Mouse (Mus musculus): Measurements from ENCODE around the gene Igdcc3. TPM values are rescaled to one million over a fixed set of nuclear protein-coding genes. Genes with fewer than 3 reads are reported as not detected.
"Not testable (repeated sequence)": the region's sequence is repeated elsewhere in the genome, so short reads cannot be mapped to it uniquely, and the experiment has no call there.

Igdcc3 gene
- polyA plus RNA-seq, 1 experiment from 2014 or later: 2.0 TPM

GRCm38 (mm10) chr9:65211598-65211997 is 70.6 kb downstream of the Igdcc3 start:
- H3K36me3 ChIP-seq: no peaks in the 10 kb centered on the region
- no peak overlapping the region for H3K4me3 ChIP-seq
- H3K4me1 ChIP-seq: peaks cover 18% of the 10 kb centered on the region
- H3K9ac ChIP-seq: no peak overlapping the region
- H3K27me3 ChIP-seq: no peaks in the 10 kb centered on the region
- WGBS: 37% methylated on average over 1 of the region's 1 CpGs
- H3K27ac ChIP-seq: no peak overlapping the region
- no peak overlapping the region for H3K4me2 ChIP-seq
- ATAC-seq (ENCODE audit: borderline replicate concordance, extremely low read depth, low FRiP score, low TSS enrichment): no peak
- no peaks in the 10 kb centered on the region for H3K9me3 ChIP-seq

DNA sequence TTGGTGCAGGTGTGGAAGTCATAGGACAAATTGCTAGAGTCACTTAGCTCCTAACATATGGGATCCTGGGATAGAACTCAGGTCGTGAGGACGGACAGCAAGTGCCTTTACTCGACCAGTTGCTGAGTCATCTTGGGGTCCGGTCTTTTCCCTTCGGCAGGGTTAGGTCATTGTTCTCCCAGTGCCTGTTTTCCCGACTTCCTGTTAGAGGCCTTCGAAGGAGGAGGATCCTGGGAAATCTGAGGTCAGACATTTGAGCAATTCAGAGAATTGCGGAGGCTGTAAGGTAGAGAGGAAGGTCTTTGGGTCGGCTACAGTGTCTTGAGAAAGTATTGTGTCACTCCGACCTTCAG is 73.4 kb downstream of the Igdcc3 start:
- H3K36me3 ChIP-seq: no peaks in the 10 kb centered on the region
- H3K9ac ChIP-seq: peak overlapping the region; percentile 61
- peak; percentile 4 for ATAC-seq (ENCODE audit: borderline replicate concordance, extremely low read depth, low FRiP score, low TSS enrichment)
- no peaks in the 10 kb centered on the region for H3K9me3 ChIP-seq
- no peaks in the 10 kb centered on the region for H3K27me3 ChIP-seq
- WGBS: 19% methylated on average over 10 of the region's 10 CpGs
- peaks cover 28% of the 10 kb centered on the region for H3K4me1 ChIP-seq
- peak overlapping the region; percentile 70 for H3K4me3 ChIP-seq
- peak overlapping the region; percentile 87 for H3K4me2 ChIP-seq
- H3K27ac ChIP-seq: peak overlapping the region; percentile 87

GRCm38 (mm10) chr9:65214778-65215493 is 73.9 kb downstream of the Igdcc3 start:
- Histone ChIP-seq H3K4me2 (peak overlapping the region; percentile 87), H3K4me1 (peaks cover 28% of the 10 kb centered on the region), H3K4me3 (peak overlapping the region; percentile 70), H3K36me3 (no peaks in the 10 kb centered on the region), H3K27me3 (no peaks in the 10 kb centered on the region), H3K27ac (peak overlapping the region; percentile 87), H3K9me3 (no peaks in the 10 kb centered on the region), H3K9ac (peak overlapping the region; percentile 61)
- WGBS: under 1% methylated on average over 56 of the region's 59 CpGs
- ATAC-seq (ENCODE audit: borderline replicate concordance, extremely low read depth, low FRiP score, low TSS enrichment): peak; percentile 95

- Histone ChIP-seq H3K9ac (peak overlapping the region; percentile 61), H3K9me3 (no peaks in the 10 kb centered on the region), H3K27me3 (no peaks in the 10 kb centered on the region), H3K4me3 (peak overlapping the region; percentile 70), H3K4me1 (peaks cover 28% of the 10 kb centered on the region), H3K36me3 (no peaks in the 10 kb centered on the region), H3K4me2 (peak overlapping the region; percentile 87), H3K27ac (peak overlapping the region; percentile 87)
- WGBS: 3% methylated on average over 31 of the region's 31 CpGs
- ATAC-seq (ENCODE audit: borderline replicate concordance, extremely low read depth, low FRiP score, low TSS enrichment): peak; percentile 52; the same call in 1 of the 2 replicates
These were observed 74.6 kb downstream of the Igdcc3 start for GRCm38 (mm10) chr9:65215494-65216126.

DNA sequence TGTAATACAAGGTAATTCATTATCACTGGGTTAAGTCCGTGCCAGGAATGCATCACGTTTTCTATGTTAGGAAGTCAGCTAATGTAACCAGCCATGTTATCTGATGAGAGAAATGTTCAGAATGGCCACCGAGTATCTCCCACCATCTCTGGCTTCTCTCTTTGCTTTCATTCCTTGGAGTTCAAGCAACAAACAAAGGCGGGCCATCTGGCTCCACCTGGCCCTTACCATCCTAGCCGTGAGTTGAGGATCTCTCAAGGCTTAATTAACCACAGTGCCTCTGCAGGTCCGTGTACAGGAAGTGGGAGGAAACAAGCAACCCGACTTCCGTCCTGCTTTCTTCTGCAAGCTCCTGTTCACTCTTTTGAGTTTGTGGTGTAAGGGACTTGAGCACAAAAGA is 76.0 kb downstream of the Igdcc3 start:
- Histone ChIP-seq H3K36me3 (no peaks in the 10 kb centered on the region), H3K4me2 (no peak overlapping the region)

GRCm38 (mm10) chr9:65217661-65218060 is 76.7 kb downstream of the Igdcc3 start:
- 56% methylated on average over 6 of the region's 6 CpGs for WGBS
- Histone ChIP-seq H3K4me3 (no peak overlapping the region), H3K27me3 (no peaks in the 10 kb centered on the region), H3K36me3 (no peaks in the 10 kb centered on the region), H3K9ac (no peak overlapping the region), H3K27ac (no peak overlapping the region), H3K9me3 (no peaks in the 10 kb centered on the region), H3K4me2 (no peak overlapping the region), H3K4me1 (peaks cover 28% of the 10 kb centered on the region)
- no peak for ATAC-seq (ENCODE audit: borderline replicate concordance, extremely low read depth, low FRiP score, low TSS enrichment)

More for the DNA sequence above, 76.0 kb downstream of the Igdcc3 start:
- H3K27me3 ChIP-seq: no peaks in the 10 kb centered on the region
- 46% methylated on average over 8 of the region's 8 CpGs for WGBS
- H3K27ac ChIP-seq: no peak overlapping the region
- no peak overlapping the region for H3K9ac ChIP-seq
- no peak overlapping the region for H3K4me3 ChIP-seq
- H3K9me3 ChIP-seq: no peaks in the 10 kb centered on the region
- peaks cover 28% of the 10 kb centered on the region for H3K4me1 ChIP-seq
- no peak for ATAC-seq (ENCODE audit: borderline replicate concordance, extremely low read depth, low FRiP score, low TSS enrichment)

DNA sequence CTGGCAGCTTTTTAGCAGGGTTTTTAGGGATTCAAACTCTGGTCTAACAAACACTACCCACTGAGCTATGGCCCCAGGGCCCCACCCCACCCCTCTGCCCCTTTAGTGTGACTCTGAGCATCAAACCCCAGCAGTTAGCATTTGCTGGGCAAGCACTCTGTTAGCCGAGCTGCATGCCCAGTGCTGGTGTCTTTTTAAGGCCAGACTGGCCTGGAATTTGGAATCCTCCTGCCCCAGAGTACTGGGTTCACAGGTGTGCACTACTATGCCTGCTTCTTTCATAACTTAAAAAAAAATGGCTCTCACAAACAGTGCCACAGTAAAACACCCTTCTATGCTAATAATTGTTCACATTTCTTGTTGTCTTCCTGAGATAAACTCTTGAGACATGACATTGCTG is 77.9 kb downstream of the Igdcc3 start:
- no peak overlapping the region for H3K27ac ChIP-seq
- H3K4me3 ChIP-seq: no peak overlapping the region
- 60% methylated on average over 1 of the region's 1 CpGs for WGBS
- H3K4me1 ChIP-seq: peaks cover 28% of the 10 kb centered on the region
- H3K9ac ChIP-seq: no peak overlapping the region
- no peaks in the 10 kb centered on the region for H3K36me3 ChIP-seq
- ATAC-seq (ENCODE audit: borderline replicate concordance, extremely low read depth, low FRiP score, low TSS enrichment): no peak
- H3K4me2 ChIP-seq: no peak overlapping the region
- H3K27me3 ChIP-seq: no peaks in the 10 kb centered on the region
- H3K9me3 ChIP-seq: no peaks in the 10 kb centered on the region

DNA sequence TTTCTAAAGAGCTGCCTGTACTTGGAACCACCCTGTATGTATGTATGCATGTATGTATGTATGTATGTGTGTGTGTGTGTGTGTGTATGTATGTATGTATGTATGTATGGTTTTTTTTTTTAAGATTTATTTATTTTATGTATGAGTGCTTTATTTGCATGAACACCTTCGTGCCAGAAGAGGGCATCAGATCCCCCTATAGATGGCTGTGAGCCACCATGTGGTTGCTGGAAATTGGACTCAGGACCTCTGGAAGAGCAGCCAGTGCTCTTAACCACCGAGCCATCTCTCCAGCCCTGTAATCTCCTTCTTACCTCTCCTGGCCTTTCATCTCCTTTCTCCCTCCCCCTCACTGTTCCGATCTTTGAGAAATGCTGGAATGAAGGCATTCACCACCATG is 79.4 kb downstream of the Igdcc3 start:
- not testable (repeated sequence) for H3K9me3 ChIP-seq; H3K27ac ChIP-seq; H3K4me3 ChIP-seq; H3K4me2 ChIP-seq; ATAC-seq (ENCODE audit: borderline replicate concordance, extremely low read depth, low FRiP score, low TSS enrichment); H3K9ac ChIP-seq; H3K36me3 ChIP-seq; H3K27me3 ChIP-seq
- H3K4me1 ChIP-seq: peaks cover 22% of the 10 kb centered on the region
- WGBS: 40% methylated on average over 3 of the region's 3 CpGs

GRCm38 (mm10) chr9:65223927-65224326 is 82.9 kb downstream of the Igdcc3 start:
- Histone ChIP-seq H3K4me2 (no peak overlapping the region), H3K36me3 (no peaks in the 10 kb centered on the region), H3K9me3 (no peaks in the 10 kb centered on the region), H3K27me3 (no peaks in the 10 kb centered on the region), H3K9ac (no peak overlapping the region), H3K4me1 (no peaks in the 10 kb centered on the region), H3K4me3 (no peak overlapping the region), H3K27ac (no peak overlapping the region)
- no peak for ATAC-seq (ENCODE audit: borderline replicate concordance, extremely low read depth, low FRiP score, low TSS enrichment)
- 83% methylated on average over 6 of the region's 6 CpGs for WGBS

DNA sequence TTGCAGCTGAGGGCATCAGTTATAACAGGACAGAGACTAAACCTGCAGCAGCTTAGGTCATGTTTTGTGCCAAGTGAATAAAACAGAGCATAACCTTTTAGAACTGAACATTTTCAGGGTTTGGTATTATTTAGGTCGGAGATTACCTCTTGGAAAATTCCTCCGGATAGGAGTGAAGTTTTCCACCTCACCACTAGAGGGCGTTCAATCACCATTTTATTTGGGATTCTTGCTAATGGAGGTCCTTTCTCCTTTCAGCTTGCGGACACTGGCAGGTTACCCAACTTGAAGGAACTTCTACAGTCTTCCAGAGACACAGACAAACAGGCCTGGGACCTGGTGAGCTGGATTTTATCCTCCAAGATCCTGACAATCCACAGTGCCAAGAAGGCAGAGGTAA is 84.8 kb downstream of the Igdcc3 start:
- WGBS: 31% methylated on average over 4 of the region's 4 CpGs
- H3K9ac ChIP-seq: no peak overlapping the region
- no peak overlapping the region for H3K4me2 ChIP-seq
- no peak for ATAC-seq (ENCODE audit: borderline replicate concordance, extremely low read depth, low FRiP score, low TSS enrichment)
- no peaks in the 10 kb centered on the region for H3K9me3 ChIP-seq
- no peaks in the 10 kb centered on the region for H3K27me3 ChIP-seq
- no peaks in the 10 kb centered on the region for H3K36me3 ChIP-seq
- H3K27ac ChIP-seq: no peak overlapping the region
- H3K4me3 ChIP-seq: no peak overlapping the region
- H3K4me1 ChIP-seq: no peaks in the 10 kb centered on the region

DNA sequence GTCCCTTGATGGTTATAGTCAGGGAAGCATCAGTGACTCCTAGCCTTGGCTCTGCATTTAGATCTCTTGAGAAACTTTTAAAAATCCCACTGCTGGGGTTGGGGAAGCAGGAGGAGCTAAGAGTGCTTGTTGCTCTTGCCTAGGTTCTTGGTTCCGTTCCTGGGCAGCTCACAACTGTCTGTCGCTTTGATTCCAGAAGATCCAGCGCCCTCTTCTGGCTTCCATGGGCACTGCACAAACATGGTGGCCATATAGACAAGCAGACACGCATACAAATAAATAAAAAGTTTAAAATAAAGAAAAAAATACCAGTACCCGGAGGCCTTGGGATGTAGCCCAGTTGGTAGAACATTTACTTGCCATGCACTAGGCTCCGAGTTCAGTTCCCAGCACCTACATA is 89.3 kb downstream of the Igdcc3 start:
- 70% methylated on average over 6 of the region's 6 CpGs for WGBS
- no peak overlapping the region for H3K4me3 ChIP-seq

GRCm38 (mm10) chr9:65231284-65231683 is 90.3 kb downstream of the Igdcc3 start:
- Histone ChIP-seq H3K27me3 (no peaks in the 10 kb centered on the region), H3K9ac (no peak overlapping the region), H3K4me1 (no peaks in the 10 kb centered on the region), H3K4me2 (no peak overlapping the region), H3K9me3 (no peaks in the 10 kb centered on the region), H3K27ac (no peak overlapping the region), H3K4me3 (no peak overlapping the region), H3K36me3 (no peaks in the 10 kb centered on the region)
- WGBS: 53% methylated on average over 8 of the region's 8 CpGs
- no peak for ATAC-seq (ENCODE audit: borderline replicate concordance, extremely low read depth, low FRiP score, low TSS enrichment)

More for the DNA sequence above, 89.3 kb downstream of the Igdcc3 start:
- H3K27me3 ChIP-seq: no peaks in the 10 kb centered on the region
- no peak overlapping the region for H3K4me2 ChIP-seq
- no peak overlapping the region for H3K9ac ChIP-seq
- no peak for ATAC-seq (ENCODE audit: borderline replicate concordance, extremely low read depth, low FRiP score, low TSS enrichment)
- no peaks in the 10 kb centered on the region for H3K4me1 ChIP-seq
- no peaks in the 10 kb centered on the region for H3K9me3 ChIP-seq
- no peaks in the 10 kb centered on the region for H3K36me3 ChIP-seq
- no peak overlapping the region for H3K27ac ChIP-seq
